Mouse (Mus musculus): ENCODE measurements around the gene Sap30. TPM values are rescaled to one million over a fixed set of nuclear protein-coding genes. Genes with fewer than 3 reads are reported as not detected.

The Sap30 gene
- total and polyA plus RNA-seq, 2 experiments from 2014 or later: 14.6 to 21.0 TPM

- 0 out of 2 replicates have a peak overlapping the region, but pooled peaks have one; percentile 32 for H3K27ac ChIP-seq (ENCODE audit: low read depth, low read length)
- ATAC-seq (ENCODE audit: low FRiP score): peak; percentile 47; the same call in 1 of the 2 replicates
- peak overlapping the region; percentile 77 for H3K4me2 ChIP-seq (ENCODE audit: low read depth, low read length, poor library complexity, severe bottlenecking)
- TF ChIP-seq CTCF (IDR thresholded peaks at IDR 0.05): no peak
- peak; percentile 66 for DNase-seq (ENCODE audit: low spot score)
- WGBS: under 1% methylated on average over 25 of the region's 25 CpGs
- no peaks in the 10 kb centered on the region for H3K9me3 ChIP-seq (ENCODE audit: low read length)
- H3K9ac ChIP-seq (replicated peaks; ENCODE audit: low read length, poor library complexity, severe bottlenecking): no peak overlapping the region
- H3K36me3 ChIP-seq (ENCODE audit: insufficient read depth, low read length): no peaks in the 10 kb centered on the region
- no peaks in the 10 kb centered on the region for H3K27me3 ChIP-seq (ENCODE audit: insufficient read depth, low read length)
- 0 out of 2 replicates have a peak, but pooled peaks cover 2% of the 10 kb centered on the region for H3K4me1 ChIP-seq (ENCODE audit: insufficient read depth, low read length)
- peak overlapping the region; percentile 87 for H3K4me3 ChIP-seq (ENCODE audit: low read depth, low read length)
Measured at GRCm38 (mm10) chr8:57488312-57488765, 679 bp upstream of the Sap30 start.

- Histone ChIP-seq H3K36me3 (ENCODE audit: insufficient read depth, low read length) (no peaks in the 10 kb centered on the region), H3K9ac (replicated peaks; ENCODE audit: low read length, poor library complexity, severe bottlenecking) (peak overlapping the region; percentile 74), H3K27me3 (ENCODE audit: insufficient read depth, low read length) (no peaks in the 10 kb centered on the region), H3K4me3 (ENCODE audit: low read depth, low read length) (peak overlapping the region; percentile 87), H3K9me3 (ENCODE audit: low read length) (no peaks in the 10 kb centered on the region), H3K27ac (ENCODE audit: low read depth, low read length) (peak overlapping the region; percentile 79), H3K4me1 (ENCODE audit: insufficient read depth, low read length) (0 out of 2 replicates have a peak, but pooled peaks cover 2% of the 10 kb centered on the region), H3K4me2 (ENCODE audit: low read depth, low read length, poor library complexity, severe bottlenecking) (peak overlapping the region; percentile 77)
- under 1% methylated on average over 54 of the region's 54 CpGs for WGBS
- DNase-seq (ENCODE audit: low spot score) (peak; percentile 53), ATAC-seq (ENCODE audit: low FRiP score) (peak; percentile 73)
- 0 out of 2 replicates have a peak, but pooled peaks have one; percentile 9 for TF ChIP-seq CTCF (IDR thresholded peaks at IDR 0.05)
Measured at GRCm38 (mm10) chr8:57486491-57487440, 894 bp downstream of the Sap30 start.

GRCm38 (mm10) chr8:57480606-57481005, 7.1 kb downstream of the Sap30 start:
- Histone ChIP-seq H3K27ac (ENCODE audit: low read depth, low read length) (no peak overlapping the region), H3K27me3 (ENCODE audit: insufficient read depth, low read length) (no peaks in the 10 kb centered on the region), H3K9ac (replicated peaks; ENCODE audit: low read length, poor library complexity, severe bottlenecking) (no peak overlapping the region), H3K4me1 (ENCODE audit: insufficient read depth, low read length) (0 out of 2 replicates have a peak, but pooled peaks cover 2% of the 10 kb centered on the region), H3K4me2 (ENCODE audit: low read depth, low read length, poor library complexity, severe bottlenecking) (no peak overlapping the region), H3K9me3 (ENCODE audit: low read length) (no peaks in the 10 kb centered on the region), H3K4me3 (ENCODE audit: low read depth, low read length) (no peak overlapping the region), H3K36me3 (ENCODE audit: insufficient read depth, low read length) (no peaks in the 10 kb centered on the region)
- DNase-seq (ENCODE audit: low spot score) (no peak), ATAC-seq (ENCODE audit: low FRiP score) (no peak)
- 84% methylated on average over 4 of the region's 4 CpGs for WGBS
- no peak for TF ChIP-seq CTCF (IDR thresholded peaks at IDR 0.05)

GRCm38 (mm10) chr8:57479700-57480099, 8.0 kb downstream of the Sap30 start:
- WGBS: 94% methylated on average over 8 of the region's 8 CpGs
- Histone ChIP-seq H3K4me3 (ENCODE audit: low read depth, low read length) (no peak overlapping the region), H3K9ac (replicated peaks; ENCODE audit: low read length, poor library complexity, severe bottlenecking) (no peak overlapping the region), H3K27ac (ENCODE audit: low read depth, low read length) (no peak overlapping the region), H3K4me2 (ENCODE audit: low read depth, low read length, poor library complexity, severe bottlenecking) (no peak overlapping the region), H3K27me3 (ENCODE audit: insufficient read depth, low read length) (no peaks in the 10 kb centered on the region), H3K4me1 (ENCODE audit: insufficient read depth, low read length) (no peaks in the 10 kb centered on the region), H3K36me3 (ENCODE audit: insufficient read depth, low read length) (no peaks in the 10 kb centered on the region), H3K9me3 (ENCODE audit: low read length) (no peaks in the 10 kb centered on the region)
- DNase-seq (ENCODE audit: low spot score) (no peak), ATAC-seq (ENCODE audit: low FRiP score) (no peak)
- TF ChIP-seq CTCF (IDR thresholded peaks at IDR 0.05): no peak

GRCm38 (mm10) chr8:57478406-57478805, 9.3 kb downstream of the Sap30 start:
- no peaks in the 10 kb centered on the region for H3K9me3 ChIP-seq (ENCODE audit: low read length)
- no peak overlapping the region for H3K4me3 ChIP-seq (ENCODE audit: low read depth, low read length)
- no peak overlapping the region for H3K27ac ChIP-seq (ENCODE audit: low read depth, low read length)
- 75% methylated on average over 3 of the region's 3 CpGs for WGBS
- H3K36me3 ChIP-seq (ENCODE audit: insufficient read depth, low read length): no peaks in the 10 kb centered on the region
- no peak for TF ChIP-seq CTCF (IDR thresholded peaks at IDR 0.05)
- no peak for DNase-seq (ENCODE audit: low spot score)
- H3K4me2 ChIP-seq (ENCODE audit: low read depth, low read length, poor library complexity, severe bottlenecking): no peak overlapping the region
- ATAC-seq (ENCODE audit: low FRiP score): no peak
- no peak overlapping the region for H3K9ac ChIP-seq (replicated peaks; ENCODE audit: low read length, poor library complexity, severe bottlenecking)
- H3K27me3 ChIP-seq (ENCODE audit: insufficient read depth, low read length): no peaks in the 10 kb centered on the region
- H3K4me1 ChIP-seq (ENCODE audit: insufficient read depth, low read length): no peaks in the 10 kb centered on the region

GRCm38 (mm10) chr8:57473751-57474150, 13.9 kb downstream of the Sap30 start:
- no peak overlapping the region for H3K9ac ChIP-seq (replicated peaks; ENCODE audit: low read length, poor library complexity, severe bottlenecking)
- H3K4me2 ChIP-seq (ENCODE audit: low read depth, low read length, poor library complexity, severe bottlenecking): no peak overlapping the region
- H3K4me3 ChIP-seq (ENCODE audit: low read depth, low read length): no peak overlapping the region
- H3K9me3 ChIP-seq (ENCODE audit: low read length): no peaks in the 10 kb centered on the region
- TF ChIP-seq CTCF (IDR thresholded peaks at IDR 0.05): no peak
- ATAC-seq (ENCODE audit: low FRiP score): no peak
- H3K27me3 ChIP-seq (ENCODE audit: insufficient read depth, low read length): no peaks in the 10 kb centered on the region
- no peaks in the 10 kb centered on the region for H3K36me3 ChIP-seq (ENCODE audit: insufficient read depth, low read length)
- DNase-seq (ENCODE audit: low spot score): no peak
- no peaks in the 10 kb centered on the region for H3K4me1 ChIP-seq (ENCODE audit: insufficient read depth, low read length)
- H3K27ac ChIP-seq (ENCODE audit: low read depth, low read length): no peak overlapping the region
- 86% methylated on average over 6 of the region's 6 CpGs for WGBS

All from midbrain, postnatal 0 days (tissue).